Mouse (Mus musculus): Measurements from ENCODE around the gene Tmem108.

DNA sequence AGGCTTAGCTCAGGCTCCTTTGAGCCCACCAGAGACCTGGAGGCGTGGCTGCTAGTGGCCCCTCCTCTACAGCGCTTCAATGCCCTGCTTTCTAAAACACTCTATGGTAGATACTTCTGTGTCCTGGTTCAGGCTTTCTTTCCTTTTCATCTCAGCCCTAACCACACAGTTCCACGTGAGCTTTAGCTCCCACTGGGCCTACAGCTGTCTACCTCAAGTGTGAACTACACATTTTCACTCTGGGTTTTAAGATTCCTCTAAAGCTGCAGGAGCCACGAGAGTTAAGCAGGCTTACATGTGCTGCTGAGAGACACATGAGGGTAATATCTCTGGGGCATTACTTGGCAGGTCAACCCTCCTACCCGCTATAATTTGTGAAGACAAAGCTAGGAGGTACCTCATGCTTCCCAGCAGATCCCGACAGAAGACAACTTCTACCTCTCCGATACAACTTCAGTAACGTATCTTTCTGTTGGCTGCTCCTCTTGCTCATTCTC is 134.2 kb downstream of the Tmem108 start:
- no peak for TF ChIP-seq CTCF (IDR thresholded peaks at IDR 0.05)
- no peak for TF ChIP-seq POLR2A (IDR thresholded peaks at IDR 0.05; ENCODE audit: insufficient read depth, low read depth, low read length)
- TF ChIP-seq EP300 (IDR thresholded peaks at IDR 0.05; ENCODE audit: insufficient read depth, low read depth, low read length) = no peak
